Mouse (Mus musculus) adrenal gland, adult 18-20 months (tissue): ENCODE measurements around the gene Chst11. TPM values are rescaled to one million over a fixed set of nuclear protein-coding genes. Genes with fewer than 3 reads are reported as not detected.
A peak's percentile ranks its signal among the peaks of the same experiment; 100 is the strongest.

Source experiments
- DNase-seq, 2 experiments: peaks; one replicate each; pipeline ENCODE4 v3.0.0; 2021 to 2022; ENCODE audit warnings: low spot score in 2 of 2
- total RNA-seq, 2 experiments: library from RNA; stranded (reverse); gene quantifications; 1 replicate in 1 of 2; 2 replicates in 1 of 2; pipeline ENCODE4 v1.2.3; 2021

The Chst11 gene
- total RNA-seq, 2 experiments from 2014 or later, result 49.8 to 68.7 TPM

- no peak for DNase-seq
Measured at GRCm38 (mm10) chr10:83071785-83072580, 86.7 kb downstream of the Chst11 start.

- DNase-seq, result no peak
Measured at GRCm38 (mm10) chr10:83073119-83073518, 87.8 kb downstream of the Chst11 start.

GRCm38 (mm10) chr10:83076816-83077215, 91.5 kb downstream of the Chst11 start:
- no peak for DNase-seq

GRCm38 (mm10) chr10:83078723-83079122, 93.4 kb downstream of the Chst11 start:
- no peak for DNase-seq

GRCm38 (mm10) chr10:83079755-83080154, 94.5 kb downstream of the Chst11 start:
- no peak for DNase-seq

- DNase-seq, result no peak
Measured at GRCm38 (mm10) chr10:83080275-83080741, 95.0 kb downstream of the Chst11 start.

- no peak for DNase-seq
Measured at GRCm38 (mm10) chr10:83080930-83081329, 95.6 kb downstream of the Chst11 start.

- DNase-seq, result no peak
Measured at GRCm38 (mm10) chr10:83083946-83084345, 98.6 kb downstream of the Chst11 start.

- no peak for DNase-seq
Measured at GRCm38 (mm10) chr10:83088318-83088717, 103.0 kb downstream of the Chst11 start.

GRCm38 (mm10) chr10:83088826-83089225, 103.5 kb downstream of the Chst11 start:
- no peak for DNase-seq

GRCm38 (mm10) chr10:83090185-83090584, 104.9 kb downstream of the Chst11 start:
- no peak for DNase-seq

- DNase-seq, result peak in 1 of 2 experiments; percentile 38
Measured at GRCm38 (mm10) chr10:83093705-83094104, 108.4 kb downstream of the Chst11 start.

- DNase-seq, result no peak
Measured at GRCm38 (mm10) chr10:83094248-83094647, 109.0 kb downstream of the Chst11 start.

GRCm38 (mm10) chr10:83094821-83095725, 109.8 kb downstream of the Chst11 start:
- DNase-seq, result no peak

- DNase-seq, result no peak
Measured at GRCm38 (mm10) chr10:83096257-83096656, 111.0 kb downstream of the Chst11 start.

- no peak for DNase-seq
Measured at GRCm38 (mm10) chr10:83098940-83099339, 113.6 kb downstream of the Chst11 start.

- no peak for DNase-seq
Measured at GRCm38 (mm10) chr10:83099669-83100068, 114.4 kb downstream of the Chst11 start.

GRCm38 (mm10) chr10:83100890-83101289, 115.6 kb downstream of the Chst11 start:
- DNase-seq, result no peak

GRCm38 (mm10) chr10:83101421-83102207, 116.3 kb downstream of the Chst11 start:
- no peak for DNase-seq

GRCm38 (mm10) chr10:83102745-83103144, 117.4 kb downstream of the Chst11 start:
- DNase-seq, result no peak

- DNase-seq, result peak in 1 of 2 experiments; percentile 45
Measured at GRCm38 (mm10) chr10:83104221-83104620, 118.9 kb downstream of the Chst11 start.
